Mouse (Mus musculus): Measurements from ENCODE around the gene Tns1. TPM values are rescaled to one million over a fixed set of nuclear protein-coding genes. Genes with fewer than 3 reads are reported as not detected.

The Tns1 gene
- total RNA-seq, 1 experiment from 2014 or later = 1.9 TPM

GRCm38 (mm10) chr1:74095728-74096127 lies 28.5 kb downstream of the Tns1 start:
- no peak for ATAC-seq (replicated peaks; ENCODE audit: insufficient number of reproducible peaks, low FRiP score, low TSS enrichment, poor library complexity, severe bottlenecking)

GRCm38 (mm10) chr1:74095296-74095695 lies 29.0 kb downstream of the Tns1 start:
- ATAC-seq (replicated peaks; ENCODE audit: insufficient number of reproducible peaks, low FRiP score, low TSS enrichment, poor library complexity, severe bottlenecking) = no peak

- ATAC-seq (replicated peaks; ENCODE audit: insufficient number of reproducible peaks, low FRiP score, low TSS enrichment, poor library complexity, severe bottlenecking) = no peak
Measured at GRCm38 (mm10) chr1:74094497-74095270, 29.6 kb downstream of the Tns1 start.

GRCm38 (mm10) chr1:74093447-74093846 lies 30.8 kb downstream of the Tns1 start:
- no peak for ATAC-seq (replicated peaks; ENCODE audit: insufficient number of reproducible peaks, low FRiP score, low TSS enrichment, poor library complexity, severe bottlenecking)

GRCm38 (mm10) chr1:74092242-74092641 lies 32.0 kb downstream of the Tns1 start:
- ATAC-seq (replicated peaks; ENCODE audit: insufficient number of reproducible peaks, low FRiP score, low TSS enrichment, poor library complexity, severe bottlenecking) = no peak

- no peak for ATAC-seq (replicated peaks; ENCODE audit: insufficient number of reproducible peaks, low FRiP score, low TSS enrichment, poor library complexity, severe bottlenecking)
Measured at GRCm38 (mm10) chr1:74091611-74092224, 32.5 kb downstream of the Tns1 start.

GRCm38 (mm10) chr1:74091138-74091537 lies 33.1 kb downstream of the Tns1 start:
- ATAC-seq (replicated peaks; ENCODE audit: insufficient number of reproducible peaks, low FRiP score, low TSS enrichment, poor library complexity, severe bottlenecking) = no peak

- no peak for ATAC-seq (replicated peaks; ENCODE audit: insufficient number of reproducible peaks, low FRiP score, low TSS enrichment, poor library complexity, severe bottlenecking)
Measured at GRCm38 (mm10) chr1:74090329-74090728, 33.9 kb downstream of the Tns1 start.

GRCm38 (mm10) chr1:74088569-74088968 lies 35.7 kb downstream of the Tns1 start:
- no peak for ATAC-seq (replicated peaks; ENCODE audit: insufficient number of reproducible peaks, low FRiP score, low TSS enrichment, poor library complexity, severe bottlenecking)

GRCm38 (mm10) chr1:74085566-74085965 lies 38.7 kb downstream of the Tns1 start:
- ATAC-seq (replicated peaks; ENCODE audit: insufficient number of reproducible peaks, low FRiP score, low TSS enrichment, poor library complexity, severe bottlenecking) = no peak

- no peak for ATAC-seq (replicated peaks; ENCODE audit: insufficient number of reproducible peaks, low FRiP score, low TSS enrichment, poor library complexity, severe bottlenecking)
Measured at GRCm38 (mm10) chr1:74084752-74085151, 39.5 kb downstream of the Tns1 start.

GRCm38 (mm10) chr1:74084065-74084705 lies 40.1 kb downstream of the Tns1 start:
- no peak for ATAC-seq (replicated peaks; ENCODE audit: insufficient number of reproducible peaks, low FRiP score, low TSS enrichment, poor library complexity, severe bottlenecking)

- ATAC-seq (replicated peaks; ENCODE audit: insufficient number of reproducible peaks, low FRiP score, low TSS enrichment, poor library complexity, severe bottlenecking) = peak; percentile 51; the same call in 1 of the 2 replicates
Measured at GRCm38 (mm10) chr1:74082841-74083463, 41.3 kb downstream of the Tns1 start.

GRCm38 (mm10) chr1:74081573-74081989 lies 42.7 kb downstream of the Tns1 start:
- no peak for ATAC-seq (replicated peaks; ENCODE audit: insufficient number of reproducible peaks, low FRiP score, low TSS enrichment, poor library complexity, severe bottlenecking)

- ATAC-seq (replicated peaks; ENCODE audit: insufficient number of reproducible peaks, low FRiP score, low TSS enrichment, poor library complexity, severe bottlenecking) = no peak
Measured at GRCm38 (mm10) chr1:74077353-74077752, 46.9 kb downstream of the Tns1 start.

GRCm38 (mm10) chr1:74076230-74076629 lies 48.0 kb downstream of the Tns1 start:
- no peak for ATAC-seq (replicated peaks; ENCODE audit: insufficient number of reproducible peaks, low FRiP score, low TSS enrichment, poor library complexity, severe bottlenecking)

- ATAC-seq (replicated peaks; ENCODE audit: insufficient number of reproducible peaks, low FRiP score, low TSS enrichment, poor library complexity, severe bottlenecking) = no peak
Measured at GRCm38 (mm10) chr1:74074693-74075485, 49.4 kb downstream of the Tns1 start.

GRCm38 (mm10) chr1:74073791-74074190 lies 50.5 kb downstream of the Tns1 start:
- ATAC-seq (replicated peaks; ENCODE audit: insufficient number of reproducible peaks, low FRiP score, low TSS enrichment, poor library complexity, severe bottlenecking) = no peak

- no peak for ATAC-seq (replicated peaks; ENCODE audit: insufficient number of reproducible peaks, low FRiP score, low TSS enrichment, poor library complexity, severe bottlenecking)
Measured at GRCm38 (mm10) chr1:74070745-74071144, 53.5 kb downstream of the Tns1 start.
